Mouse (Mus musculus) cortical plate, adult 2 months (tissue): Measurements from ENCODE around the gene Mfsd6.

Source experiments
- CTCF ChIP-seq: fragments of 200-500 bp; IDR thresholded peaks from 2 replicates; pipeline ENCODE4 v1.5.1; 2011; ENCODE audit warnings: mild to moderate bottlenecking, control low read depth, low read length; ENCODE audit not compliant: insufficient read depth; ENCODE audit errors: extremely low read depth
- POLR2A ChIP-seq: fragments of 200-500 bp; IDR thresholded peaks from 2 replicates; pipeline ENCODE4 v1.6.1; 2011; ENCODE audit warnings: mild to moderate bottlenecking, low read length, control low read depth; ENCODE audit not compliant: insufficient read depth; ENCODE audit errors: extremely low read depth

DNA sequence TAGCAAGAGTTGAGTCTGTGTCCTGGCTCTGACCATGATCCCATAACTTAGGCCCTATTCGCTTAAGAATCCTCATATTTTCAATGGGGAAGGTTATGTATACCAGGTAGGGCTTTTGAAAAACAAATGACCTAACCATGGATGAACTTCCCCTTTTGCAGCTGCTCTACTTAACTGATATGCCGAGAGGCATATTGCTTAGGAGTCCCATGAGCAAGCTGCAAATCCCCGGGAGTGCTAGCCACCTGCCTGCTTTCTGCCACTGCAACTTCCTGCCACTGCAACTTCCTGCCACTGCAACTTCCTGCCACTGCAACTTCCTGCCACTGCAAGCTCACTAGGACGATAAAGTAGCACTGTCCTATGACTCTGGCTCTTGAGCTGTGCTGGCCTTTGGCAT, 72.1 kb downstream of the Mfsd6 start:
- TF ChIP-seq CTCF (no peak), POLR2A (no peak)
